Mouse (Mus musculus) right cerebral cortex, postnatal 36 days (tissue): ENCODE measurements around the gene Prss28.

Experiments used
- DNase-seq, 2 experiments: peaks; one replicate each; pipeline ENCODE4 v3.0.0; 2022; ENCODE audit warnings: low spot score in 2 of 2, mixed read lengths in 1 of 2

The Prss28 gene

DNA sequence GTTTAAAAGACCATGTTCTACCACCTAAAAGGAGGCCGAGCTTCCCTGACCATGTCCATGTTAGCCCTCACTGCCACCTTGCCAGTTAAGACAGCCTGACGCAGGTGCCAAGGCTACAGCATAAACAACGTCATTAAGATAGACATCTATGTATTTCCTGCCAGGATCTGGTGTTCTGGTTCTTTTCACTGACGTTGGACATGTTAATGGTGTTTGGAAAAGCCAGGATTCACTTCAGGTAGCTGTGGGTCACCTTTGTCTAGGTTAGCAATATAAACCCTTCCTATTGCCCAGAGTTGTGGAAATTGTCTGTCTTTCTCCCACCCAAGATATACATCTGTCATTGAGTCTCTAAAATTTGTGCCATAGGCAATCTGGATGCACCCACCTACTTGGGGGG lies at the start of gene Prss28:
TSS of gene Prss28 (plus strand) at position 301 of the 400 bp plus-strand sequence.
- DNase-seq, result no peak

DNA sequence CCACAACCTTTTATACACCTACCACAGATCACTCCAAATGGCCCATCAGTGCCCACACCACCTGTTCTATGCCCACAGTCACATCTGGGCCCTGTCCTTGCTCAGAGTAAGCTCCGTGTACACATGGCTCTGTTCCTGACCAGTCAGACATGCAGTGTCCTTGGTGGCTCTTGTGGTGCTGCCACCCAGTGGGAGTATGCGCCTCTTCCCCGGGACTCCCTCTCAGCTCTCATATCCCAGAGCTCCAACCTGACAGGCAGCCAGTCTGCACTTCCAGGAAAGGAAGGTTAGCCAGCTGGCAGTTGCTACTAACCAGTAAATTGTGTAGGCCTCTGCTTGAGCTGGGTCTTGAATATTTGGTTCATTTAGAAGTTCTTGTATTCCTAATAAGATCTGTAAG lies 44.0 kb upstream of the Prss28 start:
- DNase-seq, result no peak

DNA sequence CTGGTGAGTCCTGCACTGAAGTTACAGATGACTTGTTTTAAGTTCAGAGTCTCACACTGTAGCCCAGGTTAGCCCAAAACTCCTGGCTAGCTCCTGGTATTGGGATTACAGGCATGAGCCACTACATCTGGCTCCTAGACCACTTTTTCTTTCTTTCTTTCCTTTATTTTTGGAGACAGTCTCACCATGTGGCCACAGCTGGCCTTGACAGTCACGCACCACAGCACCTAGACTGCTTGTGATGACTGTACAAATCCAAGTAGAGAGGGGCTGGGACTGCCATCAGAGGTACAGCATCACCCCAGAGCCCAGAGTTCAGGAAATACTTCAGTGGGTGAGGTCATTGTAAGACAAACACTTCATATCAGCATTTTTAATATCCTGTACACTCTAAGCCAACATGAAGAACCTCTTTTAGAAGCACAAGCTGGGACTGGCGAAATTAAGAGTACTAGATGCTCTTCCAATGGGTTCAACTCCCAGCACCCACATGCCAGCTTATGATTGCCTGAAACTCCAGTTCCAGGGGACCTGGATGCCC lies 37.6 kb upstream of the Prss28 start:
- no peak for DNase-seq

DNA sequence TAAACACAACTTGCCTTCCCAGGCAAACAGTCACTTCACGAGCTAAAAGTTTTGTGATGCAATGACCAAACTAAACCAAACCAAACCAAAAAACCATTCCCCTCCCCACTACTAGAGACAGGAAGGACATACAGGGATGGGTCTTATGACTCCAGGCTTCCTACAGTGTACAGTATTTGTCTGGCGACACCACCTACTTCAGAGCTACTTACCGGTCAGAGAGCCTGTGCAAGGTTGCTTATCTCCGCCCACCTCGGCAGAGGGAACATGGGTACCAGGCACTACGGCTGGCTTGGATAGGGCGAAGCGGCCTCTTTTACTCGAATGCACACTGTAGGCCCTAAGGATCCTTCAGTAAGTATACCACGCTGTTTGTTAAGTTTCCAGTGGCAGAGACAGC lies 36.1 kb upstream of the Prss28 start:
- no peak for DNase-seq

DNA sequence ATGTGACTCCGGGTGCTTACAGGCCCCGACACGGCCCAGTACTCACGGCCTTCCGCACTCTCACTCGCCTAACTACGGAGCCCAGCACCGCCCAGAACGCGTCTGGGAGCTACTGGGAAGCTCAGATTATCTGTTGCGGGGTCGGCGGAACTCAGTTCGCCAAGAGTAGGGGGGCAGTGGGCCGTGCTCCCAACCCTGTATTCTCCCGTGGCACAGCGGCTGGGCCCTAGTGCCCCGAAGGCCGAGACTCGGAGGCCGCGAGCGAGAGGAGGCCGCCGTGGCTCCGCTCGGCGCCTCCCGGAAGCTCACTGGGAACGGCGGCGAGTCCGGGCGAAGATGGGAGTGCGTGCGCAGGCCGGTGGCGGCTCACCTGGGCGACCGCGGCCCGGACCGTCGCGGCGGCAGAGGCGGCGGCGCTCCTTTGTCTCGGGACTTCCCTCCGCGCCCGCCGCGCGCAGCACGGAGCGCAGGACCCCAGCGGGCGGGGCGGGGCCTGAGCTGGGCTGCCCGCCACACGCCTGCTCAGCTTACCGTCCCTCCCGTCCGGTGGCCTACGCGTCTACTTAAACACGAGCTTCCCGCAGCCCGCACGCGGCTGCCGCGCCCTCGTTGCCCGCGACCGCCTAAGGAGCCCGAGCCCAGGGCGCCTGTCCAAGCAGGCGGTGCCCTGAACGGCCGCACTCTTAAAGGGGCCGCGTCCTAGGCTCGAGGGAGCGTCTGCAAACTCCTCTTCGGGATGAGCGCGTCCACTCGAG lies 35.3 kb upstream of the Prss28 start:
- DNase-seq, result peak; percentile 83 to 85

DNA sequence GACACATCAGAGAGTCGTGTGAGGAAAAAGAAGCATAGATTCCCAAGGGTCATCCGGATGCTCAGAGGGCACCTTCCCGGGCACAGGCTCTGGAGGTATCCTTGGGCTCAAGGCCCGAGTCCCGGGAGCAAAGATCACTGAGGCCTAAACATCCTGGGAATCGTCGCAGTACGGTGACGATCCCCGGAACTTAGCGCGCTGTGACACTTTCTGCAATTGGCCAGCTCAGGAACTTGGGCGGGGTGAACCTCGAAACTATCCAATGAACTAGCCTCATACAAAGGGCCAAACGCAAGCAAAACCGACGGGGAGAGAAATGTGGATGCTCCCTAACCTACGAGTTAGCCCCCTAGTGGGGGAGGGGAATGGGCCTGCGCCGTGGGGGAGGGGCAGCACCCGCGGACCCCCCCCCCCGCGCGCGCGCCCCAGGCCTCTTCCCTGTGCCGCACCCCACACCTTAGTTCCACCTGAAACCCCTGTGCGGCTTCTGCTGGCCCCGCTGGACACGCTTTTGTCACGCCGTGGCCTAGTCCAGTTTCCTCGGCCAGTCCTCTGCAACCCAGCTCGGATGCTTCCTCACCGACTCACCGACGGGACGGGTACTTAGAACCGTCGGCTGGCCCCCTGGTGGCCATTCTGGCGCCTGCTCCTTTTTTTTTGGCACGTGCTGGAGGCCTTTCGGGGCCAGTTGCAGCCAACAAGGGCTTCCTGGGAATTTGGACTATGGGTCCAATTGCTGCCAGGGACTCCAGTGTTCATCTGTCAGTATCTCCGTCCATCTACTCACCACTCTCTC lies 34.5 kb upstream of the Prss28 start:
- peak; percentile 90 to 91 for DNase-seq

DNA sequence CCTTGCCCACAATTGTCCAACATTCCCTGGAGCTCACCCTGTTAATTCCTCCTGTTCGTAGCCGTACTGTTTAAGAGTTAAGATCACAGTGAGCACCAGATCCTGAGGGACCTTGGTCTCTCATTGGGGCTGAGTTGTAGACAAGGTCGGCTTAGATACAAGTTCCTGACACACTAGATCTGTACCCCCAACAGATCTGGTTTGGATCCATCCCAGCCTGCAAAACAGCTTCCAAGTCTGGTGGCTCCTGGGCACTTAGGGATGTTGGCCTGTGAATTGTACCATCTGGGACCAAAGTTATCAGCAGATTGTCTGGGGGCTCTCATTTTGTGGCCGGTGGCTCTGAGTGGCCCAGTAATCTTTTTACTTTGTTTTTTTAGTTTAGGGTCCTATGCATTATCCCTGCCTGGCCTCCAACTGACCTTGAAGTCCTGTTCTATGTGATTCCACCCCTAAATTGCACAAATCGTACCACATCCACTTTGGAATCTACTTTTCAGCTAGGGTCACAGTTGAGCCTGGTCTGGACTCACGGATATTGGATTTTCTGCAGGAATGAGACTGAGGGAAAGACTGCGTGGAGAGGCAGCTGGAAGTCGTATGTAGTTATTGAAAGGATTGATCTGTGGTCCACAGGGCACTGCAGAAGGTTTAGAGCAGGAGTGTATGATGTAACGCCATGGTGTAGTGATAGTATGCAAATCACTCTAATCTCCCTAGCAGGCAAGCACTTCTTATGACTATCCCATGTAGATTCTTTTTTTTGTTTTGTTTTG lies 33.7 kb upstream of the Prss28 start, which contains the start of gene Ube2i:
TSS of gene Ube2i (minus strand) at position 52 of the 776 bp plus-strand sequence.
- no peak for DNase-seq

DNA sequence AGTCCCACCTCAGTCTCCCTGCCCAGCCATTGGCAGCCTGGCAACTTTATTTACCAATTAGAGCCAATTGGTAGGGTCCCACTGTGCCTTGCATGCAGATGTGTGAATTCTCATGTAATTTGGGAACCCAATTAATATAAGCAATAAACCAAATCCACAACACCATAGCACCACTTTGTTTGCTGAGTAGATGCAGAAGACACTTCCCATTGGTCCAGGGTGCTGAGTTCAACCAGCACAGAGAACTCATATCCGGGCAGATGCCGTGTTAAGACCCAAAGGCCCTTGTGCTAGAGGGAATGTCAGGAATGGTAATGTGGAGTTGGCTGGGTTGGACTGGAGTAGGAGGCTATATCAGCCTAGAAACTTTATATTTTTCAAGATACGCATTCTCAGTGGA lies 32.6 kb upstream of the Prss28 start:
- no peak for DNase-seq

DNA sequence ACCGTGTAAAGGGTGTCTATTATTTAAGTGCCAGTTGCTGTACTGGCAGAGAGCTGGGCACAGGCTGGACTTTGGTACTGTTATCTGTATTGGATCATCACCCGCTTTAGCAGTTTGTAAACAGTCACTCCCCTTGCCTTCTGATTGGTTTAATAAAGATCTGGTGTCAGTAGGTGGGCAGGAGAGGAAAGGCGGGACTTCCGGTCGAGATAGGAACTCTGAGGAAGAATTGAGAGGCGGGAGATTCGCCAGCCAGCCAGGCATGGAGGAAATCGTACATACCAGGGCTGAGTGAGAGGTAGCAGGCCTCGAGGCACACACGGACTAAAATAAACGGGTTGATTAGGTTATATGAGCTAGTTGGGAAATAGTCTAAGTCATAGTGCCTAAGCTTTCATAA lies 26.3 kb upstream of the Prss28 start:
- DNase-seq, result no peak

DNA sequence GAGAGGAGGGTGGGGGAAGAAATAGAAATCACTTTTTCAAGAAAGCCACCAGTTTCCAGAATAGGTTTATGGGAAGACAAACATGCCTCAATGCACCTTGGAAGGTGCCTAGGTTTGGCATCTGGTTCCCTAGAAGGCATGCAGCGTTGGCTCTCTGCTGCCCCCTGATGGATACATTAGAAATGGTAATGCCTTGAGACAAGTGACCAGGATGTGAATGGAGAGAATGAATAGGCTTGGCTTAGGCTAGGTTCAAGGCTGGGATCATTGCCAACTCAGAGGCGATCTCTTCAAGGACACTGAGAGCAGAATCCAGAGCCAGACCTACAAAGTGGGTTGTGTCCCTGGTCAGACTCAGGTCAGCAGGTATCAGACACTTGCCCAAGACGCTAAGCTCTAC lies 23.4 kb upstream of the Prss28 start:
- no peak for DNase-seq

DNA sequence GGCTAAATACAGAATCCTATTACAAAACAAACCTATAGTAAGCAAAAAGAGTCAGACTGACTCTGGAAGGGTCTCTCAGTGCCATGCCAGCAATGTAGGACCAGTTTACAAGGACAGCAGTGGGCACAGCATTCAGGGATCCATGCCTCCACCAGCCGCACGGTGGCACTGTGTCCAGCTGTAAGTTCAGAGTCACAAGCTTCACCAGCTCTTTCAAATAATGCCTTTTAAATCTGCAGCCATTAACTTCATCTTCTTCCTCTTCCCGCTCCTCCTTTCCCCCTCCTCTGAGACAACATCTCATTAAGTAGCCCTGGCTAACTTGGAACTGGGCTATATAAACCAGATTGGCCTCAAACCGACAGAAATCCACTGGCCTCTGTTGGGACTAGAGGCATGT lies 19.6 kb upstream of the Prss28 start:
- DNase-seq, result peak in 1 of 2 experiments; percentile 30

DNA sequence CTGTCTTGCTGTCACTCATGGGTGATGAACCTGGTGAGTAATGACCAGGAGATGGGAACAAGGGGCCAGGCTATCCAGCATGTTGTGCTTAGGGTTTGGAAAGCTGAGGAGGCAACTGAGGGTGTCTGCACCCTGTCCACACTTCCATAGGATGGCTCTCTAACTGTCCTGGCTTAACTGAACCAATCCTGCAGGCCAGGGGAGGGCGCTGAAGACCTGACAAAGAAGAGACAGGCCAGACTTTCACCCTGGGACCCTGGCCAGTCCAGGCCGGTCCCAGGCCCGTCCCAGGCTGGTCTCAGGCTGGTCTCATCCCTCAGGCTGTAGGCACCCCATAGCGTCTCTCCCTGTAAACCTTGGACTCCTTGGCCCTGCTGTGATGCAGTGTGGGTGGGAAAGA lies 18.0 kb upstream of the Prss28 start:
- DNase-seq, result no peak

DNA sequence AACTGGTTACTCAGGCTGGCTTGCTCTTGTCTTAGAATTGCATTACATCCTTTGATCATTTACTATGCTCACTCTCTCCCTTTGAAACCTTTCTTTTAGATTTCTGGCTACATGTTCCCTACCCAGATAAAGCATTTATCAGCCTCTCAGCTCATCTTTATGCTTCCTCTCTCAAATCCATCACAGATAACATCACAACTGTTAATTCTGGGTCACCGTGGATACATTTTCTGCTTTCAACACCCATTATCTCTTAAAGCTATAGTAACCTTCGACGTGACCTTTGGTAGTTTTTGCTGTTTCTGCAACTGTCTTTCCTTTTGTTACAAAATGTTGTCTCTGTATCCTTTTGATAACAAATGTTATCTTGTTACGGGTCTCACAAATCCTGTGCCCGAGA lies 15.0 kb upstream of the Prss28 start:
- DNase-seq, result no peak

DNA sequence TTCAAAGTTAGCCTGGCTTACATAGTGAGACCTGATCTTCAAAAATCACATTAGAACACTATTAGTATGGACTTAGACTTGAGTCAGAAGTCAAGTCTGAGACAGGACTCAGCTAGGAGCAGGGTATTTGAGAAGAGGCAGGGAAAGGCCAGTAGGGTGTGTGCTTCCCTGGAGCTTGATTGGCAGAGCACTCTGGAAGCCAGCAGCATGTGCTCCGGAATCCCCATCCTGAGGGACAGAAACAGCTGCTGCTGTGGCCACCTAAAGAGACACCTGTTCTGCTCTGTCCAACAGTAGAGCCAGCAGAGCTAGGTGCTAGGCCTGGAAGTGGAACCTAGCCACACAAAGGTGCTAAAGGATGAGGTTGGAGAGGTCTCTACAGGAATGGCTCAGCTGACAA lies 14.3 kb upstream of the Prss28 start:
- no peak for DNase-seq

DNA sequence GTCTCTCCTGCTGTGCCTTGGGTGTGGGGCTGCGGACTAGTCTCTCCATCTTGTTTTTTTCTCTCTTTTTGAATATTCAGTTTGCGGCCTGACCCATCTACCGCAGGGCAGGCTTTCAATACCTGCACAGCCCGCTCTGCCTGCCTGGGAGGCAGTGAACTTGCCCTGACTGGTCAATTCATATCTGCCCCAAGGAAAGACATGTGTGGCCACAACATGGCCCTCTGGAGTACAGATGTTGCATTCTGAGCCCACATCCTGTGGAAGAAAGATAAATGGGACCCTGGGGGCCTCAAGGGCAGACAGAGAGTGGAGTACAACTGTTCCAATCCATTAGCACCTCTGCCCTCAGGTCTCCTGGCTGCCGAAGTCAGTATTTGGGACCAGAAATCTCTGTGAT lies 10.4 kb upstream of the Prss28 start, which contains the start of gene Prss34:
TSS of gene Prss34 (plus strand) at position 301 of the 400 bp plus-strand sequence.
- no peak for DNase-seq

DNA sequence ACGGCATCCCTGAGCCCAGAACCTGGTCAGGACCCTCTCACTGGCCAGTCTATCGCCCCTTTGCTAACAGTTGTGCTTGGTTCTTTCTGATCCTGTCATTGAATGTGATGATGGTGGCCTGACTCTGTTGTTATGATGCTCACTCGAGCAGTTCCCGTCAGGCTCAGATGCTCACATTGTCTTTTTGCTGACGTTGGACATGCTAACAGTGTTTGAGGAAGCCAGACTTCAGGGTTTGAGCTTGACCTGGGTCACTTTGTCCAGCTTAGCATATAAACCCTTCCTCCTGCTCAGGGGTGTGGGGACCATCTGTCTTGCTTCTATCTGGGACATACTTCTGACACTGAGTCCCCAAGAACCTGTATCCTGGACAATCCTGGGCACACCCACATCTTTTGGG lies 9.9 kb downstream of the Prss28 start, which contains the start of gene Prss29:
TSS of gene Prss29 (plus strand) at position 301 of the 400 bp plus-strand sequence.
- no peak for DNase-seq

DNA sequence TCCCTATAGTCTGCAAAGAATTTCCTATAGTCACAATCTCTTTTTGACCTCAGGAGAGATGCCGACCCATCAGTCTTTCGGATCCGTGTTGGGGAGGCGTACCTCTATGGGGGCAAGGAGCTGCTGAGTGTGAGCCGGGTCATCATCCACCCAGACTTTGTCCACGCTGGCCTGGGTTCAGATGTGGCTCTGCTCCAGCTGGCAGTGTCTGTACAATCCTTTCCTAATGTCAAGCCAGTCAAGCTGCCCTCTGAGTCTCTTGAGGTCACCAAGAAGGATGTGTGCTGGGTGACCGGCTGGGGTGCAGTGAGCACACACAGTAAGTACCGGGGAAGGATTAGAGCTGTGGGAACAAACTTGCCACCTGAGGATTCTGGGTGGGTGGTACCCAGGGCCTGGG lies 12.4 kb downstream of the Prss28 start:
- no peak for DNase-seq

DNA sequence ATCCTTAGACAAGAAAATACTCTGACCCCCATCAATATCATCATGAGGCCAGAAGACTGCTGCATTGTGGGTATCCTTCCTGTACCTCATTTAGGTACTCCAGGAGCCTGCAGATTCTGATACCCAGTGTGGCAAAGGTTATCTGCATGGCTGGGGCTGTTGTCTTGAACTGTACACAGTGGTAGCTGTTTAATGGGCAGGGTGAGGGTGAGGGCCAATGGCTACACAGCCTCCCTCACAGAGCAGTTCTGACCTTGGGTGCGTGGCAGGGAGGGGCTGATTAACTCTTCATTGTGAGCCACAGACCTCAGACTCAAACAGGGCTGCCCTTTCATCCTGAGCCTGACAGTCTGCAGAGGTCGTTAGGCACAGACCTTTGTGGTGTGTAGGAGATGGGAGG lies 14.5 kb downstream of the Prss28 start:
- DNase-seq, result no peak

DNA sequence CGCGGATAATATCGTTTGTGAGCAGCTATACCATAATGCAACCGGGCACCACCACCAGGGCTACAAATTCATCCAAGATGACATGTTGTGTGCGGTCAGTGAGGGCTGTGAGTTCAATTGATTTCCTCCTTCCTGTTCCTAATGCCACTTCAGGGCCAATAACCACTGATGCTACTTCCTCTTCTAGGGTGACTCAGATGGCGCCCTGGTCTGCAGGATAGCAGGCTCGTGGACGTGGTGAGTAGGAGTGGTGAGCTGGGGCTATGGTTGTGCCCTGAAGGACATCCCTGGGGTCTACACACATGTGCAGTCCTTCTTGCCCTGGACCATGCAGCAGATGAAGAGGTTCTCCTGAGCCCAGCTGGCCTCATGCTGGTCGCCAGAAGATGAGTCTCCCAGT lies 23.9 kb downstream of the Prss28 start:
- DNase-seq, result no peak

DNA sequence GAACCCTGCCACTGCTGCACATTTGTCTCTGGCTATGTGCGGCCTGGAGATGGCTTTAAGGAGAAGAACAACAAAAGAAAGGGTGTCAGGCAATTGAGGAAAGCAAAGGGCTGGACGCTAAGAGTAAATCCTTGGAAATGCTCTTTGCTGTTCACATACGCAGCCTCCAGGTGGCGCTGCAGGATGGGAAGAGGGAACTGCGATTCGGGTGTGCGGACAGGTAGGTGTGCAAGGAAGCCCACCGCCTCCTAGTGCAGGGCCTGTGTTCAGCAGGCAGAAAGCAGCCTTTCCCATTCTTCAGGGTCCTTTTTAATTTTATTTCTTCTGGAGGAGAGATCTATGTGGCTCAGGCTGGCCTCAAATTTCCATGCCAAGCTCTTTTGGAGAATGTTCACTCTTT lies 25.5 kb downstream of the Prss28 start:
- peak; percentile 4 to 12 for DNase-seq

DNA sequence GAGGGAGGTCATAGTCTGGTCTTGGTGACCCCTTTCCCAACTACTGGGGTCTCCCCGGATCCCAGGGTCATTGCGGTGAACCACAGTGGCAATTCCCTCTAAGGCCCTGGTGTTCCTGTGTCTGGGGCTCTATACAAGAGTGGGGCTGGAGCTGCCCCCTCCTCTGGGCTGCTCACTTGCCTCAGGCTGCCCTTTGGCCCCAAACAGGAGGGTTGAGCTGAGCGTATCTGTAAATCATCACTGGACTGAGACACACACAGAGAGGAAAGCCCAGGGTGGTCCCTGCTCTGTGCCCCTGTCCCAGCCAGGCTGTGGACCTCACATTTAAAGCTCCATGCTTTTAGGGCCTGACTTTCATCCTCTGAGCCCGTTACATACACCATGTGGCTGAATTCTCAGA lies 29.8 kb downstream of the Prss28 start:
- DNase-seq, result no peak

DNA sequence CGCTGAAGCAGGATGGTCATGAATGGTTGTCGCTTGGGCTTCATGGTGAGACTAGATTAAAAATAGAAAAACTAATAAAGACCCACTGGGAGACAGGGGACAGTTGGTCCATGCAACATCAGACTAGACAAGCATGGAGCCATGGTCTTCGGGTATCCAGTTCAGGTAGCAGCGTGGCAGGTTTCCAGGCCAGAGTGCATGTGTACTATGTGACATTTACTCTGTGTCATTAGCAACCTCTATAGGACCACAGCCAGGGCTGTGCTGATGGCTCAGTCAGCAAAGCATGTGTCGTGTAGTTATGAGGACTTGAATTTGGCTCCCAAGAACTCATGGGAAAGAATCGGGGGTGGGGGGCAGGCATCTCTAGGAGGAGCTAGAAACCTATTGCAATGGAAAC lies 31.6 kb downstream of the Prss28 start:
- DNase-seq, result no peak
